Mouse (Mus musculus) intestine, embryonic 14.5 days (tissue): ENCODE data around the gene Sirpa. TPM values are rescaled to one million over a fixed set of nuclear protein-coding genes. Genes with fewer than 3 reads are reported as not detected.

Experiments used
- ATAC-seq: fragments of 200-750 bp; cut with Nextera tagmentation; replicated peaks from 2 replicates; pipeline ENCODE4 v1.8.0; 2017; ENCODE audit warnings: low read depth, moderate number of reproducible peaks, moderate TSS enrichment, moderate library complexity; ENCODE audit not compliant: low FRiP score, low TSS enrichment
- DNase-seq: peaks from one replicate; pipeline ENCODE4 v3.0.0-alpha.2; 2018; ENCODE audit warnings: low spot score
- H3K27ac ChIP-seq: fragments of 300-500 bp; sonication (generic); 2 replicates; pipeline ENCODE4 v1.5.1; 2014; ENCODE audit warnings: low read depth, mild to moderate bottlenecking, control low read depth
- H3K27me3 ChIP-seq: fragments of 300-500 bp; sonication (generic); replicated peaks from 2 replicates; pipeline ENCODE4 v1.6.1; 2014; ENCODE audit warnings: low read length, control low read depth; ENCODE audit not compliant: control insufficient read depth, insufficient read depth
- H3K36me3 ChIP-seq: fragments of 300-500 bp; sonication (generic); 2 replicates; pipeline ENCODE4 v1.6.1; 2014; ENCODE audit warnings: low read length, control low read depth; ENCODE audit not compliant: control insufficient read depth, insufficient read depth
- H3K4me1 ChIP-seq: fragments of 300-500 bp; sonication (generic); replicated peaks from 2 replicates; pipeline ENCODE4 v1.6.1; 2014; ENCODE audit warnings: low read length, control low read depth, mixed read lengths; ENCODE audit not compliant: control insufficient read depth, insufficient read depth
- H3K4me2 ChIP-seq: fragments of 300-500 bp; sonication (generic); 2 replicates; pipeline ENCODE4 v1.6.1; 2014; ENCODE audit warnings: low read length
- H3K4me3 ChIP-seq: fragments of 300-500 bp; sonication (generic); 2 replicates; pipeline ENCODE4 v1.5.1; 2014; ENCODE audit warnings: low read depth, low read length, control low read depth, mixed read lengths
- H3K9ac ChIP-seq: fragments of 300-500 bp; sonication (generic); 2 replicates; pipeline ENCODE4 v1.6.1; 2014; ENCODE audit warnings: mild to moderate bottlenecking, low read length
- H3K9me3 ChIP-seq: fragments of 300-500 bp; sonication (generic); 2 replicates; pipeline ENCODE4 v1.6.1; 2016; ENCODE audit warnings: low read length, control low read depth; ENCODE audit not compliant: control insufficient read depth
- WGBS: fragments of 180-500 bp; shearing (Covaris S2); extraction: QIAGEN DNeasy Blood & Tissue Kit; methylation state at CpG from one replicate; pipeline ENCODE4 v1.1.7; 2014; 5-methylcytosine and 5-hydroxymethylcytosine counted together
- polyA plus RNA-seq: library from polyadenylated mRNA; unstranded; fragments of >200 nt; fragmentation: Nextera tagmentation; extraction: Ambion mirVana; gene quantifications from 2 replicates; pipeline ENCODE4 v1.2.1, GENCODE M21; 2014

Sirpa gene
- polyA plus RNA-seq, result 28.0 and 29.9 TPM in 2 replicates

GRCm38 (mm10) chr2:129592459-129593140, at the start of gene Sirpa:
TSS of gene Sirpa (plus strand) at chr2:129592835.
- H3K9ac ChIP-seq, result peak within 1 kb of the TSS; percentile 78
- ATAC-seq (peak; percentile 89), DNase-seq (peak; percentile 87)
- peak within 1 kb of the TSS; percentile 62 for H3K4me2 ChIP-seq
- peak within 1 kb of the TSS; percentile 74 for H3K4me3 ChIP-seq
- under 1% methylated on average over 36 of the region's 43 CpGs for WGBS
- no peaks in the 10 kb centered on the region for H3K27me3 ChIP-seq
- H3K4me1 ChIP-seq, result peaks cover 12% of the 10 kb centered on the region
- peak within 1 kb of the TSS; percentile 92 for H3K27ac ChIP-seq
- H3K36me3 ChIP-seq, result no peaks in the 10 kb centered on the region
- H3K9me3 ChIP-seq, result no peaks in the 10 kb centered on the region

GRCm38 (mm10) chr2:129544448-129544847, 48.2 kb upstream of the Sirpa start:
- H3K4me1 ChIP-seq, result no peaks in the 10 kb centered on the region
- WGBS, result 58% methylated on average over 4 of the region's 4 CpGs
- ATAC-seq, result no peak
- no peaks in the 10 kb centered on the region for H3K27me3 ChIP-seq
- no peak overlapping the region for H3K27ac ChIP-seq
- DNase-seq, result no peak
- no peak overlapping the region for H3K4me3 ChIP-seq
- H3K4me2 ChIP-seq, result no peak overlapping the region
- H3K9me3 ChIP-seq, result no peaks in the 10 kb centered on the region
- H3K9ac ChIP-seq, result no peak overlapping the region
- H3K36me3 ChIP-seq, result no peaks in the 10 kb centered on the region

GRCm38 (mm10) chr2:129544919-129545318, 47.7 kb upstream of the Sirpa start:
- ATAC-seq, result no peak
- no peak overlapping the region for H3K4me3 ChIP-seq
- no peak overlapping the region for H3K9ac ChIP-seq
- no peaks in the 10 kb centered on the region for H3K27me3 ChIP-seq
- no peak overlapping the region for H3K27ac ChIP-seq
- no peaks in the 10 kb centered on the region for H3K4me1 ChIP-seq
- H3K9me3 ChIP-seq, result no peaks in the 10 kb centered on the region
- DNase-seq, result no peak
- 83% methylated on average over 3 of the region's 3 CpGs for WGBS
- no peaks in the 10 kb centered on the region for H3K36me3 ChIP-seq
- no peak overlapping the region for H3K4me2 ChIP-seq

- Histone ChIP-seq H3K36me3 (no peaks in the 10 kb centered on the region), H3K4me2 (no peak overlapping the region), H3K4me3 (no peak overlapping the region), H3K9me3 (no peaks in the 10 kb centered on the region), H3K27ac (no peak overlapping the region), H3K9ac (no peak overlapping the region), H3K27me3 (no peaks in the 10 kb centered on the region), H3K4me1 (no peaks in the 10 kb centered on the region)
- DNase-seq (no peak), ATAC-seq (no peak)
- 74% methylated on average over 7 of the region's 7 CpGs for WGBS
Observed at GRCm38 (mm10) chr2:129545596-129545995, 47.0 kb upstream of the Sirpa start.

- DNase-seq, result no peak
- no peak overlapping the region for H3K4me3 ChIP-seq
- H3K9ac ChIP-seq, result no peak overlapping the region
- 39% methylated on average over 3 of the region's 3 CpGs for WGBS
- H3K27ac ChIP-seq, result no peak overlapping the region
- no peak for ATAC-seq
- H3K36me3 ChIP-seq, result no peaks in the 10 kb centered on the region
- no peak overlapping the region for H3K4me2 ChIP-seq
- no peaks in the 10 kb centered on the region for H3K4me1 ChIP-seq
- H3K27me3 ChIP-seq, result no peaks in the 10 kb centered on the region
- no peaks in the 10 kb centered on the region for H3K9me3 ChIP-seq
Observed at GRCm38 (mm10) chr2:129546772-129547171, 45.9 kb upstream of the Sirpa start.

GRCm38 (mm10) chr2:129549537-129550135, 43.0 kb upstream of the Sirpa start:
- Histone ChIP-seq H3K27me3 (no peaks in the 10 kb centered on the region), H3K36me3 (no peaks in the 10 kb centered on the region), H3K9me3 (no peaks in the 10 kb centered on the region), H3K9ac (no peak overlapping the region), H3K4me2 (no peak overlapping the region), H3K4me3 (no peak overlapping the region), H3K27ac (no peak overlapping the region), H3K4me1 (no peaks in the 10 kb centered on the region)
- DNase-seq, result no peak
- no peak for ATAC-seq
- 42% methylated on average over 9 of the region's 9 CpGs for WGBS

- Histone ChIP-seq H3K9ac (no peak overlapping the region), H3K27me3 (no peaks in the 10 kb centered on the region), H3K27ac (no peak overlapping the region), H3K4me2 (no peak overlapping the region), H3K9me3 (no peaks in the 10 kb centered on the region), H3K4me1 (no peaks in the 10 kb centered on the region), H3K36me3 (no peaks in the 10 kb centered on the region), H3K4me3 (no peak overlapping the region)
- ATAC-seq, result no peak
- no peak for DNase-seq
- 64% methylated on average over 2 of the region's 2 CpGs for WGBS
Observed at GRCm38 (mm10) chr2:129550781-129551180, 41.9 kb upstream of the Sirpa start.

- 76% methylated on average over 6 of the region's 6 CpGs for WGBS
- H3K36me3 ChIP-seq, result no peaks in the 10 kb centered on the region
- H3K4me3 ChIP-seq, result no peak overlapping the region
- H3K9ac ChIP-seq, result no peak overlapping the region
- ATAC-seq, result no peak
- H3K27me3 ChIP-seq, result no peaks in the 10 kb centered on the region
- H3K9me3 ChIP-seq, result no peaks in the 10 kb centered on the region
- H3K4me2 ChIP-seq, result no peak overlapping the region
- no peaks in the 10 kb centered on the region for H3K4me1 ChIP-seq
- H3K27ac ChIP-seq, result no peak overlapping the region
- no peak for DNase-seq
Observed at GRCm38 (mm10) chr2:129556081-129556480, 36.6 kb upstream of the Sirpa start.
